Mouse (Mus musculus) brown adipose tissue, adult 24 weeks (tissue): ENCODE measurements around the gene Arl6ip4. TPM values are rescaled to one million over a fixed set of nuclear protein-coding genes. Genes with fewer than 3 reads are reported as not detected.

ENCODE experiments used
- H3K27ac ChIP-seq: fragments of 200-500 bp; replicated peaks from 2 replicates; pipeline ENCODE4 v1.5.1; 2012; ENCODE audit warnings: low read depth, mild to moderate bottlenecking, low read length
- H3K4me1 ChIP-seq: fragments of 200-500 bp; 2 replicates; pipeline ENCODE4 v1.6.1; 2012; ENCODE audit warnings: low read length, mixed read lengths; ENCODE audit not compliant: control insufficient read depth, insufficient read depth, insufficient read length
- H3K4me3 ChIP-seq: fragments of 200-500 bp; 2 replicates; pipeline ENCODE4 v1.5.1; 2012; ENCODE audit warnings: low read depth, mild to moderate bottlenecking, low read length, moderate library complexity; ENCODE audit not compliant: insufficient read depth
- polyA plus RNA-seq: library from polyadenylated mRNA; stranded (reverse); fragments of >200 nt; gene quantifications from 2 replicates; pipeline ENCODE4 v1.2.4, GENCODE M21; 2012; ENCODE audit not compliant: missing spikeins, insufficient read depth, insufficient read length

Gene Arl6ip4
- polyA plus RNA-seq, 1 experiment = 55.2 TPM

GRCm38 (mm10) chr5:124085513-124085912, 30.4 kb upstream of the Arl6ip4 start:
- no peak overlapping the region for H3K27ac ChIP-seq
- no peak overlapping the region for H3K4me3 ChIP-seq
- H3K4me1 ChIP-seq = no peaks in the 10 kb centered on the region

- no peaks in the 10 kb centered on the region for H3K4me1 ChIP-seq
- no peak overlapping the region for H3K4me3 ChIP-seq
- H3K27ac ChIP-seq = no peak overlapping the region
These were observed 29.0 kb upstream of the Arl6ip4 start for GRCm38 (mm10) chr5:124086876-124087275.

- H3K27ac ChIP-seq = no peak overlapping the region
- no peaks in the 10 kb centered on the region; the same call in 1 of the 2 replicates for H3K4me1 ChIP-seq
- no peak overlapping the region for H3K4me3 ChIP-seq
These were observed 26.0 kb upstream of the Arl6ip4 start for GRCm38 (mm10) chr5:124089868-124090267.

- Histone ChIP-seq H3K4me3 (no peak overlapping the region), H3K4me1 (no peaks in the 10 kb centered on the region; the same call in 1 of the 2 replicates), H3K27ac (no peak overlapping the region)
These were observed 23.9 kb upstream of the Arl6ip4 start for GRCm38 (mm10) chr5:124091951-124092406.

GRCm38 (mm10) chr5:124093120-124093794, 22.6 kb upstream of the Arl6ip4 start:
- Histone ChIP-seq H3K27ac (no peak overlapping the region), H3K4me3 (no peak overlapping the region), H3K4me1 (no peaks in the 10 kb centered on the region; the same call in 1 of the 2 replicates)

- no peak overlapping the region for H3K27ac ChIP-seq
- H3K4me3 ChIP-seq = peak overlapping the region; percentile 0; the same call in 1 of the 2 replicates
- H3K4me1 ChIP-seq = no peaks in the 10 kb centered on the region; the same call in 1 of the 2 replicates
These were observed 21.9 kb upstream of the Arl6ip4 start for GRCm38 (mm10) chr5:124093852-124094604.

GRCm38 (mm10) chr5:124095077-124095581, 20.8 kb upstream of the Arl6ip4 start:
- H3K4me3 ChIP-seq = peak overlapping the region; percentile 75
- H3K27ac ChIP-seq = peak overlapping the region; percentile 56
- H3K4me1 ChIP-seq = no peaks in the 10 kb centered on the region; the same call in 1 of the 2 replicates

GRCm38 (mm10) chr5:124095596-124096232, 20.2 kb upstream of the Arl6ip4 start, which contains the start of gene Abcb9:
Gene Abcb9 (minus strand): TSS chr5:124095798.
- Histone ChIP-seq H3K4me3 (peak within 1 kb of the TSS; percentile 75), H3K4me1 (no peaks in the 10 kb centered on the region; the same call in 1 of the 2 replicates), H3K27ac (peak within 1 kb of the TSS; percentile 56)

- Histone ChIP-seq H3K4me1 (no peaks in the 10 kb centered on the region), H3K27ac (no peak overlapping the region), H3K4me3 (no peak overlapping the region)
These were observed 17.0 kb upstream of the Arl6ip4 start for GRCm38 (mm10) chr5:124098923-124099322.

- Histone ChIP-seq H3K27ac (no peak overlapping the region), H3K4me1 (no peaks in the 10 kb centered on the region), H3K4me3 (no peak overlapping the region)
These were observed 15.5 kb upstream of the Arl6ip4 start for GRCm38 (mm10) chr5:124100128-124101044.

GRCm38 (mm10) chr5:124102326-124102725, 13.6 kb upstream of the Arl6ip4 start:
- Histone ChIP-seq H3K4me1 (no peaks in the 10 kb centered on the region), H3K27ac (no peak overlapping the region), H3K4me3 (no peak overlapping the region)

GRCm38 (mm10) chr5:124103020-124103419, 12.9 kb upstream of the Arl6ip4 start:
- no peak overlapping the region for H3K4me3 ChIP-seq
- H3K27ac ChIP-seq = no peak overlapping the region
- no peaks in the 10 kb centered on the region for H3K4me1 ChIP-seq

GRCm38 (mm10) chr5:124103552-124103951, 12.3 kb upstream of the Arl6ip4 start:
- no peak overlapping the region for H3K27ac ChIP-seq
- no peak overlapping the region for H3K4me3 ChIP-seq
- no peaks in the 10 kb centered on the region for H3K4me1 ChIP-seq

- Histone ChIP-seq H3K4me1 (peaks cover 3% of the 10 kb centered on the region; the same call in 1 of the 2 replicates), H3K27ac (0 out of 2 replicates have a peak overlapping the region, but pooled peaks have one; percentile 9), H3K4me3 (peak overlapping the region; percentile 66)
These were observed 4.7 kb upstream of the Arl6ip4 start for GRCm38 (mm10) chr5:124111077-124111741.
